In genomic region chr17:34305380-34306030, GRCm38 (mm10) we compare ENCODE assay signal across 8 mouse cellular contexts. TPM values are rescaled to one million over a fixed set of nuclear protein-coding genes. Genes with fewer than 3 reads are reported as not detected.
DNase-seq lines count a peak whose midpoint lies in the region; ATAC-seq and TF ChIP-seq lines count a peak whose summit lies in the region.

TSS of gene H2-Eb1 (plus strand) at chr17:34305867.

- no peaks in the 10 kb centered on the region for H3K4me1 ChIP-seq in forebrain, embryonic 14.5 days (ENCODE audit: control insufficient read depth, insufficient read depth, low read length)
- no peaks in the 10 kb centered on the region for H3K4me1 ChIP-seq in neural tube, embryonic 14.5 days (ENCODE audit: control insufficient read depth, insufficient read depth, low read length)

- no peak within 1 kb of the TSS for H3K4me3 ChIP-seq in forebrain, embryonic 14.5 days (ENCODE audit: low read depth, low read length)
- no peak within 1 kb of the TSS for H3K4me3 ChIP-seq in neural tube, embryonic 14.5 days (ENCODE audit: low read depth, low read length)

- intact Hi-C loops in heart, postnatal 25 days (cut with DNase I), result loop anchor here (5.0 kb wide), 1 partner anchor 43 kb away; no protein-coding TSS in a partner anchor

- H3K9me3 ChIP-seq in forebrain, embryonic 14.5 days (replicated peaks; ENCODE audit: control insufficient read depth, low read length), result no peaks in the 10 kb centered on the region
- no peaks in the 10 kb centered on the region for H3K9me3 ChIP-seq in neural tube, embryonic 14.5 days (ENCODE audit: control insufficient read depth, low read length)

- no peak within 1 kb of the TSS for H3K9ac ChIP-seq in forebrain, embryonic 14.5 days (ENCODE audit: low read length)
- H3K9ac ChIP-seq in neural tube, embryonic 14.5 days (replicated peaks; ENCODE audit: low read depth, low read length), result no peak within 1 kb of the TSS

- H3K4me2 ChIP-seq in forebrain, embryonic 14.5 days (ENCODE audit: low read length), result no peak within 1 kb of the TSS
- H3K4me2 ChIP-seq in neural tube, embryonic 14.5 days (ENCODE audit: low read depth, low read length), result no peak within 1 kb of the TSS

- H3K27ac ChIP-seq in forebrain, embryonic 14.5 days (ENCODE audit: low read depth, low read length), result no peak within 1 kb of the TSS
- no peak within 1 kb of the TSS for H3K27ac ChIP-seq in neural tube, embryonic 14.5 days (ENCODE audit: low read depth, low read length)

- peak; percentile 86 for ATAC-seq in forebrain, embryonic 14.5 days
- peak; percentile 85 for ATAC-seq in neural tube, embryonic 14.5 days (ENCODE audit: low read depth)

- no peak for TF ChIP-seq POLR2A in brain, embryonic 14.5 days (IDR thresholded peaks at IDR 0.05; ENCODE audit: borderline replicate concordance, extremely low read depth, insufficient read depth, insufficient read length, poor library complexity, severe bottlenecking)

- TF ChIP-seq CTCF in brain, embryonic 14.5 days (IDR thresholded peaks at IDR 0.05; ENCODE audit: borderline replicate concordance, extremely low read depth, insufficient read depth, insufficient read length), result no peak

- no peaks in the 10 kb centered on the region for H3K27me3 ChIP-seq in forebrain, embryonic 14.5 days (replicated peaks; ENCODE audit: control insufficient read depth, insufficient read depth, low read length)
- no peaks in the 10 kb centered on the region for H3K27me3 ChIP-seq in neural tube, embryonic 14.5 days (ENCODE audit: control insufficient read depth, insufficient read depth, low read length)

- no peaks in the 10 kb centered on the region for H3K36me3 ChIP-seq in forebrain, embryonic 14.5 days (ENCODE audit: control insufficient read depth, insufficient read depth, low read length)
- no peaks in the 10 kb centered on the region for H3K36me3 ChIP-seq in neural tube, embryonic 14.5 days (ENCODE audit: control insufficient read depth, insufficient read depth, low read length)

- peak; percentile 88 for DNase-seq in CD4-positive helper T cell, adult 2 months (ENCODE audit: low read depth, low spot score)
- peak; percentile 95 for DNase-seq in brain, embryonic 14.5 days (ENCODE audit: low read depth)
- DNase-seq in forebrain, embryonic 14.5 days (ENCODE audit: low spot score), result peak; percentile 93
- peak; percentile 64 for DNase-seq in heart, postnatal 25 days (ENCODE audit: low spot score)
- DNase-seq in large intestine, adult 2 months (ENCODE audit: low read depth, low spot score), result no peak
- DNase-seq in lung, adult 18-20 months, result peak; percentile 92 to 94
- DNase-seq in testis, postnatal 10 days (ENCODE audit: low spot score), result peak; percentile 87

RNA-seq across cellular contexts. Expression of gene H2-Eb1, which starts in this region (rescaled TPM):
- polyA plus RNA-seq in brain, embryonic 14.5 days (2012; rRNA removed), result 0.93 and 1.6 TPM in 2 replicates
- polyA plus RNA-seq in forebrain, embryonic 14.5 days (2014; fragmentation: Nextera tagmentation; extraction: Ambion mirVana), result 0.85 and 1.4 TPM in 2 replicates
- 10 to 100 TPM; 13.4 to 14.8 TPM for total RNA-seq in heart, postnatal 25 days (2021)
- 665 and 730 TPM in 2 replicates for polyA plus RNA-seq in large intestine, adult 2 months (2012; rRNA removed)
- polyA plus RNA-seq in neural tube, embryonic 14.5 days (2014; fragmentation: Nextera tagmentation; extraction: Ambion mirVana), result 3.5 and 4.0 TPM in 2 replicates

Comparison
In these comparisons a context has a peak if more than half of its experiments do, and no peak if none do; other contexts are left out.
1. RNA of gene H2-Eb1 (polyA plus RNA-seq): 665 to 730 TPM in large intestine, adult 2 months; 3.5 to 4.0 TPM in neural tube, embryonic 14.5 days, 0.93 to 1.6 TPM in brain, embryonic 14.5 days and 0.85 to 1.4 TPM in forebrain, embryonic 14.5 days; every median in the first group is over 100 times any median in the second.